Mouse (Mus musculus): Measurements from ENCODE around the gene Gm12248. TPM values are rescaled to one million over a fixed set of nuclear protein-coding genes. Genes with fewer than 3 reads are reported as not detected.

The Gm12248 gene
- polyA plus RNA-seq, 1 experiment from 2014 or later, result not detected

DNA sequence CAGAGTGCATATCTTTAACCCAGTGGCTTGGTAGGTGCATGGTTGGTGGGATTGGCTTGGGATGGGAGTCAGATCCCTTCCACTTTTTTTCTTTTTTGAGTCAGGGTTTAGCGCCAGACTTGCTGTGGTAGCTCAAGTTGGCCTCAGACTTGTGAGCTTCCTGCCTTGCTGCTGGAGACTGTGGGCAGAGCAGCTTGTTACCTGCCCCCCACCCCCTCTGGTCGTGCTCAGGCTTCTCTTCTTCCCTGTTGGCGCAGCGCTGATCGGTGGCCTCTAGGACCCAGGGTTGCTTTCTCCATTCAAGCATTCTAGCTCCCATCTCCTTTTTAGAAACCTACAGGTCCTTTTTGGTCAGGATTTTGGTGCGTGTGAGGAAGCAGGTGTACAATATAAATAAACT lies 61.8 kb downstream of the Gm12248 start:
- 46% methylated on average over 6 of the region's 6 CpGs for WGBS (ENCODE audit: insufficient replicate concordance)
- Histone ChIP-seq H3K4me1 (ENCODE audit: control insufficient read depth, low read depth, low read length) (peaks cover 57% of the 10 kb centered on the region), H3K27ac (ENCODE audit: low read length) (no peak overlapping the region), H3K4me2 (ENCODE audit: low read depth, low read length) (no peak overlapping the region), H3K9ac (ENCODE audit: low read depth, low read length) (no peak overlapping the region), H3K36me3 (ENCODE audit: control insufficient read depth, insufficient read depth) (no peaks in the 10 kb centered on the region), H3K4me3 (ENCODE audit: low read depth, low read length) (no peak overlapping the region), H3K9me3 (replicated peaks; ENCODE audit: control insufficient read depth, low read length) (no peaks in the 10 kb centered on the region), H3K27me3 (ENCODE audit: control insufficient read depth, insufficient read depth, low read depth, low read length) (no peaks in the 10 kb centered on the region)
- no peak for ATAC-seq (ENCODE audit: low read depth)

DNA sequence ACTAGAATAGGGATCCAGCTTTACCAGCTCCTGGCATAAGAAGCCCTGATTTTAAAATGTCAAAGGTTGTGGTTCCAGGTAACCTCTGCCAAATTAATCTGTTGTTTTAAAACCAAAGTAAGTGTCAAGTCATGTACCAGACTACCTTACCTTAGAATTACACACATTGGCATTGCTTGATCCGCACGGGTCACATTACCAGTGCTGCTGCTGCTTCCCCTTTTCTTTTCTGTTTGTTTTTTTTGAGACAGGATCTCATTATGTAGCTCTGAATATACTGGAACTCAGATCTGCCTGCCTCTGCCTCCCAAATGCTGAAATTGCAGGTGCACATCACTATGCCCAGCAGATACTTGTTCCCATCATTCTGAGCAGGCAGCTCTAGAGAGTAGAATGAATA lies 63.1 kb downstream of the Gm12248 start:
- peaks cover 62% of the 10 kb centered on the region for H3K4me1 ChIP-seq (ENCODE audit: control insufficient read depth, low read depth, low read length)
- no peak overlapping the region for H3K9ac ChIP-seq (ENCODE audit: low read depth, low read length)
- H3K36me3 ChIP-seq (ENCODE audit: control insufficient read depth, insufficient read depth), result no peaks in the 10 kb centered on the region
- H3K27me3 ChIP-seq (ENCODE audit: control insufficient read depth, insufficient read depth, low read depth, low read length), result no peaks in the 10 kb centered on the region
- no peak overlapping the region for H3K4me3 ChIP-seq (ENCODE audit: low read depth, low read length)
- no peak for ATAC-seq (ENCODE audit: low read depth)
- 23% methylated on average over 2 of the region's 2 CpGs for WGBS (ENCODE audit: insufficient replicate concordance)
- no peaks in the 10 kb centered on the region for H3K9me3 ChIP-seq (replicated peaks; ENCODE audit: control insufficient read depth, low read length)
- no peak overlapping the region for H3K4me2 ChIP-seq (ENCODE audit: low read depth, low read length)
- no peak overlapping the region for H3K27ac ChIP-seq (ENCODE audit: low read length)

GRCm38 (mm10) chr11:58028981-58029380 lies 64.0 kb downstream of the Gm12248 start:
- Histone ChIP-seq H3K27ac (ENCODE audit: low read length) (no peak overlapping the region), H3K4me3 (ENCODE audit: low read depth, low read length) (no peak overlapping the region), H3K9ac (ENCODE audit: low read depth, low read length) (no peak overlapping the region), H3K4me2 (ENCODE audit: low read depth, low read length) (no peak overlapping the region), H3K4me1 (ENCODE audit: control insufficient read depth, low read depth, low read length) (peaks cover 66% of the 10 kb centered on the region), H3K36me3 (ENCODE audit: control insufficient read depth, insufficient read depth) (no peaks in the 10 kb centered on the region), H3K9me3 (replicated peaks; ENCODE audit: control insufficient read depth, low read length) (no peaks in the 10 kb centered on the region), H3K27me3 (ENCODE audit: control insufficient read depth, insufficient read depth, low read depth, low read length) (no peaks in the 10 kb centered on the region)
- ATAC-seq (ENCODE audit: low read depth), result no peak
- 77% methylated on average over 1 of the region's 1 CpGs for WGBS (ENCODE audit: insufficient replicate concordance)

GRCm38 (mm10) chr11:58026860-58027259 lies 66.1 kb downstream of the Gm12248 start:
- no peak overlapping the region for H3K9ac ChIP-seq (ENCODE audit: low read depth, low read length)
- no peak for ATAC-seq (ENCODE audit: low read depth)

GRCm38 (mm10) chr11:58026337-58026736 lies 66.6 kb downstream of the Gm12248 start:
- WGBS (ENCODE audit: insufficient replicate concordance), result 34% methylated on average over 3 of the region's 3 CpGs
- Histone ChIP-seq H3K4me1 (ENCODE audit: control insufficient read depth, low read depth, low read length) (peaks cover 52% of the 10 kb centered on the region), H3K27me3 (ENCODE audit: control insufficient read depth, insufficient read depth, low read depth, low read length) (no peaks in the 10 kb centered on the region)

More at GRCm38 (mm10) chr11:58026860-58027259, 66.1 kb downstream of the Gm12248 start:
- Histone ChIP-seq H3K36me3 (ENCODE audit: control insufficient read depth, insufficient read depth) (no peaks in the 10 kb centered on the region), H3K4me1 (ENCODE audit: control insufficient read depth, low read depth, low read length) (peaks cover 52% of the 10 kb centered on the region), H3K9me3 (replicated peaks; ENCODE audit: control insufficient read depth, low read length) (no peaks in the 10 kb centered on the region), H3K27me3 (ENCODE audit: control insufficient read depth, insufficient read depth, low read depth, low read length) (no peaks in the 10 kb centered on the region), H3K4me2 (ENCODE audit: low read depth, low read length) (no peak overlapping the region), H3K4me3 (ENCODE audit: low read depth, low read length) (no peak overlapping the region), H3K27ac (ENCODE audit: low read length) (no peak overlapping the region)
- WGBS (ENCODE audit: insufficient replicate concordance), result 73% methylated on average over 1 of the region's 1 CpGs

DNA sequence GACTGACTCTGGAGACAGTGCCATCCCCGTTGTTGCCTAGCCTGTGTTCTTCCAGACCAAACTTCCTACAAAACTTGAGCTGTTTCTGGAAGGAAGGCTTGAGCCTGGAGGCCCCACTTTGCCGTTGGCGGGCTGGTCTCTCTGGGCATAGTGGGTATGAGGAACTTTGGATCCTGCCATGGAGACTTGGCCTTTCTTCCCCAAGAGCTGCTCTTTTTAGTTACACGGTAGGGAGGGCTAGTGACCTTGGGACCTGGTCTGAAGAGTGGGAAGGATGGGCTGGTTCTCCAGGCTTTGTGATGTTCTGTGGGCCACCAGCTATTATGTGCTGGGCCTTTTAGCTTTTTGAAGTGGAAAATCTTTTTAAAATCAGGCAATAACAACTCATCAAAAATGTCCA lies 67.1 kb downstream of the Gm12248 start:
- WGBS (ENCODE audit: insufficient replicate concordance), result 60% methylated on average over 4 of the region's 4 CpGs
- no peak overlapping the region for H3K4me3 ChIP-seq (ENCODE audit: low read depth, low read length)
- no peak overlapping the region for H3K9ac ChIP-seq (ENCODE audit: low read depth, low read length)
- no peaks in the 10 kb centered on the region for H3K27me3 ChIP-seq (ENCODE audit: control insufficient read depth, insufficient read depth, low read depth, low read length)
- no peaks in the 10 kb centered on the region for H3K36me3 ChIP-seq (ENCODE audit: control insufficient read depth, insufficient read depth)
- H3K4me1 ChIP-seq (ENCODE audit: control insufficient read depth, low read depth, low read length), result peaks cover 51% of the 10 kb centered on the region
- ATAC-seq (ENCODE audit: low read depth), result no peak
- H3K4me2 ChIP-seq (ENCODE audit: low read depth, low read length), result no peak overlapping the region
- no peak overlapping the region for H3K27ac ChIP-seq (ENCODE audit: low read length)
- no peaks in the 10 kb centered on the region for H3K9me3 ChIP-seq (replicated peaks; ENCODE audit: control insufficient read depth, low read length)

More at GRCm38 (mm10) chr11:58026337-58026736, 66.6 kb downstream of the Gm12248 start:
- Histone ChIP-seq H3K9me3 (replicated peaks; ENCODE audit: control insufficient read depth, low read length) (no peaks in the 10 kb centered on the region), H3K27ac (ENCODE audit: low read length) (no peak overlapping the region), H3K4me2 (ENCODE audit: low read depth, low read length) (no peak overlapping the region), H3K36me3 (ENCODE audit: control insufficient read depth, insufficient read depth) (no peaks in the 10 kb centered on the region), H3K4me3 (ENCODE audit: low read depth, low read length) (no peak overlapping the region), H3K9ac (ENCODE audit: low read depth, low read length) (no peak overlapping the region)
- no peak for ATAC-seq (ENCODE audit: low read depth)

- no peak overlapping the region for H3K4me3 ChIP-seq (ENCODE audit: low read depth, low read length)
- no peaks in the 10 kb centered on the region for H3K36me3 ChIP-seq (ENCODE audit: control insufficient read depth, insufficient read depth)
- no peak overlapping the region for H3K9ac ChIP-seq (ENCODE audit: low read depth, low read length)
- no peak overlapping the region for H3K4me2 ChIP-seq (ENCODE audit: low read depth, low read length)
- peaks cover 50% of the 10 kb centered on the region for H3K4me1 ChIP-seq (ENCODE audit: control insufficient read depth, low read depth, low read length)
- H3K27me3 ChIP-seq (ENCODE audit: control insufficient read depth, insufficient read depth, low read depth, low read length), result no peaks in the 10 kb centered on the region
- H3K9me3 ChIP-seq (replicated peaks; ENCODE audit: control insufficient read depth, low read length), result no peaks in the 10 kb centered on the region
- WGBS (ENCODE audit: insufficient replicate concordance), result 37% methylated on average over 2 of the region's 2 CpGs
- H3K27ac ChIP-seq (ENCODE audit: low read length), result no peak overlapping the region
- no peak for ATAC-seq (ENCODE audit: low read depth)
Observed at GRCm38 (mm10) chr11:58024671-58025070, 68.3 kb downstream of the Gm12248 start.

DNA sequence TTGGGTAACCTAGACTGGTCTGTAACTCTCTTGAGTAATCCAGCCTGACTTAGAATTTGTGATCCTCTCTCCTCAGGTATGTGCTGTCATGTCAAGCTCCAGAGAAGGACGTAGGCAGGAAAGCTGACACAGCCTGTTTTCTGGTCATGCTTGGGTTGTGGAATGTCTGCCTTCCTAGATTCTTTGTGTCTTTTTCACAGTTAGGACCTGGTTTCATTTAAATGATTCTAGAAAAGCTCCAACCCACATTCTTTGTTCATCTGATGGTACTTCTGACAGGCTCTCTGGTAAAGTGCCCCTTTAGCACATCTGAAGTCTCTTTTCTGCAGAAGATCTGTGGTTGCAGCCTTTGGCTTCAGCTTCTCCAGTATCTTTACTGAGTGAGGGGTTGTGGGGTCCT lies 68.7 kb downstream of the Gm12248 start:
- H3K36me3 ChIP-seq (ENCODE audit: control insufficient read depth, insufficient read depth), result no peaks in the 10 kb centered on the region
- H3K4me2 ChIP-seq (ENCODE audit: low read depth, low read length), result no peak overlapping the region
- no peak overlapping the region for H3K4me3 ChIP-seq (ENCODE audit: low read depth, low read length)
- ATAC-seq (ENCODE audit: low read depth), result no peak
- H3K4me1 ChIP-seq (ENCODE audit: control insufficient read depth, low read depth, low read length), result peaks cover 52% of the 10 kb centered on the region
- H3K27ac ChIP-seq (ENCODE audit: low read length), result no peak overlapping the region
- H3K27me3 ChIP-seq (ENCODE audit: control insufficient read depth, insufficient read depth, low read depth, low read length), result no peaks in the 10 kb centered on the region
- H3K9me3 ChIP-seq (replicated peaks; ENCODE audit: control insufficient read depth, low read length), result no peaks in the 10 kb centered on the region
- 72% methylated on average over 1 of the region's 1 CpGs for WGBS (ENCODE audit: insufficient replicate concordance)
- no peak overlapping the region for H3K9ac ChIP-seq (ENCODE audit: low read depth, low read length)

- peak overlapping the region; percentile 23; the same call in 1 of the 2 replicates for H3K27ac ChIP-seq (ENCODE audit: low read length)
- H3K4me1 ChIP-seq (ENCODE audit: control insufficient read depth, low read depth, low read length), result peaks cover 67% of the 10 kb centered on the region
- no peak overlapping the region for H3K9ac ChIP-seq (ENCODE audit: low read depth, low read length)
- H3K4me2 ChIP-seq (ENCODE audit: low read depth, low read length), result no peak overlapping the region
- peak; percentile 69 for ATAC-seq (ENCODE audit: low read depth)
- 53% methylated on average over 2 of the region's 2 CpGs for WGBS (ENCODE audit: insufficient replicate concordance)
- H3K27me3 ChIP-seq (ENCODE audit: control insufficient read depth, insufficient read depth, low read depth, low read length), result no peaks in the 10 kb centered on the region
- H3K9me3 ChIP-seq (replicated peaks; ENCODE audit: control insufficient read depth, low read length), result no peaks in the 10 kb centered on the region
- no peaks in the 10 kb centered on the region for H3K36me3 ChIP-seq (ENCODE audit: control insufficient read depth, insufficient read depth)
- H3K4me3 ChIP-seq (ENCODE audit: low read depth, low read length), result no peak overlapping the region
Observed at GRCm38 (mm10) chr11:58021618-58022017, 71.3 kb downstream of the Gm12248 start.
